ENCODE assay signal across 8 mouse cellular contexts in genomic region chr10:30842643-30843437, GRCm38 (mm10). TPM values are rescaled to one million over a fixed set of nuclear protein-coding genes. Genes with fewer than 3 reads are reported as not detected.
DNase-seq lines count a peak whose midpoint lies in the region; ATAC-seq and TF ChIP-seq lines count a peak whose summit lies in the region.

TSS of gene Hey2 (minus strand) at chr10:30842801.

- H3K9me3 ChIP-seq in hindbrain, postnatal 0 days (ENCODE audit: low read length): no peaks in the 10 kb centered on the region

- H3K4me1 ChIP-seq in hindbrain, postnatal 0 days (ENCODE audit: insufficient read depth, low read length): 0 out of 2 replicates have a peak, but pooled peaks cover 11% of the 10 kb centered on the region

- WGBS in hindbrain, postnatal 0 days: under 1% methylated on average over 69 of the region's 70 CpGs
- WGBS in macrophage (ENCODE audit: missing documents): under 1% methylated on average over 70 of the region's 70 CpGs

- no peaks in the 10 kb centered on the region for H3K36me3 ChIP-seq in hindbrain, postnatal 0 days (ENCODE audit: insufficient read depth, low read length)
- no peaks in the 10 kb centered on the region for H3K36me3 ChIP-seq in macrophage (ENCODE audit: inconsistent target)

- peak within 1 kb of the TSS; percentile 66 for H3K4me2 ChIP-seq in hindbrain, postnatal 0 days (ENCODE audit: low read depth, low read length)

- peak; percentile 100 for ATAC-seq in hindbrain, postnatal 0 days

- peak within 1 kb of the TSS; percentile 50 for H3K9ac ChIP-seq in hindbrain, postnatal 0 days (replicated peaks; ENCODE audit: low read length)

- peak within 1 kb of the TSS; percentile 70 for H3K4me3 ChIP-seq in hindbrain, postnatal 0 days (ENCODE audit: low read length)
- peak within 1 kb of the TSS; percentile 90 for H3K4me3 ChIP-seq in left cerebral cortex, adult 2 months
- H3K4me3 ChIP-seq in macrophage (ENCODE audit: inconsistent target): peak within 1 kb of the TSS; percentile 9; the same call in 1 of the 2 replicates

- no peak for TF ChIP-seq CTCF in hindbrain, postnatal 0 days (IDR thresholded peaks at IDR 0.05; ENCODE audit: low read depth)
- peak; percentile 5; the same call in 1 of the 2 replicates for TF ChIP-seq CTCF in left cerebral cortex, adult 2 months (IDR thresholded peaks at IDR 0.05)

- no peaks in the 10 kb centered on the region for H3K79me2 ChIP-seq in macrophage (ENCODE audit: inconsistent target)

- peaks cover 10% of the 10 kb centered on the region; the same call in 1 of the 2 replicates for H3K27me3 ChIP-seq in hindbrain, postnatal 0 days (ENCODE audit: insufficient read depth, low read length)

- DNase-seq in adrenal gland, adult (ENCODE audit: inconsistent age in 2 of 2, low spot score in 1 of 2): peak; percentile 98 to 99
- peak; percentile 97 for DNase-seq in embryo, embryonic 10 days (ENCODE audit: low spot score)
- peak; percentile 97 for DNase-seq in gastrocnemius, adult 8-10 months (ENCODE audit: low spot score in 2 of 2)
- DNase-seq in hindbrain, postnatal 0 days (ENCODE audit: low spot score): peak; percentile 98
- peak; percentile 98 for DNase-seq in left cerebral cortex, adult 2 months (ENCODE audit: extremely low spot score in 1 of 2, low spot score in 2 of 2)
- peak; percentile 97 for DNase-seq in retina, postnatal 7 days (ENCODE audit: low read depth, low spot score)
- DNase-seq in urinary bladder, adult 18-20 months (ENCODE audit: low spot score in 2 of 2): peak; percentile 96 to 97

- peak within 1 kb of the TSS; percentile 69 for H3K27ac ChIP-seq in hindbrain, postnatal 0 days
- peak within 1 kb of the TSS; percentile 85 for H3K27ac ChIP-seq in left cerebral cortex, adult 2 months
- H3K27ac ChIP-seq in macrophage: no peak within 1 kb of the TSS

- intact Hi-C loops in left cerebral cortex, adult 2 months (cut with DNase I): loop anchor here (5.0 kb wide), 1 partner anchor 454 kb away; no protein-coding TSS in a partner anchor

RNA-seq across cellular contexts. Expression of gene Hey2, which starts in this region (rescaled TPM):
- total RNA-seq in gastrocnemius, adult 8-10 months (2022): under 1 TPM; 0.11 to 0.51 (median 0.47) TPM
- total RNA-seq in hindbrain, postnatal 0 days (2014; rRNA removed): 7.2 and 10.2 TPM in 2 replicates
- 3.9 and 4.4 TPM in 2 replicates for polyA plus RNA-seq in hindbrain, postnatal 0 days (2015; fragmentation: Nextera tagmentation; extraction: Ambion mirVana)
- total RNA-seq in left cerebral cortex, adult 2 months (2021): 1 to 10 TPM; 6.2 to 6.9 TPM
- under 1 TPM in 2 of 26 experiments, not detected in 24; 0.32 to 0.36 TPM for total RNA-seq in macrophage (2018; cell fraction: chromatin; rRNA removed)
- total RNA-seq in macrophage (2018; cell fraction: cytosol; rRNA removed): under 1 TPM in 1 of 26 experiments, not detected in 25; 0.05 TPM
- not detected for total RNA-seq in macrophage (2018; cell fraction: nucleus; rRNA removed)
- not detected in 3 replicates for polyA plus RNA-seq in macrophage (2018)

Comparison
In these comparisons a context has a peak if more than half of its experiments do, and no peak if none do; other contexts are left out.
1. Peak in DNase-seq in gastrocnemius, adult 8-10 months; RNA of the gene not detected or under 1 TPM.
2. H3K4me3 ChIP-seq: peak in every context shown above with its lines; median percentile 90 in left cerebral cortex, adult 2 months; 70 in hindbrain, postnatal 0 days; 9 in macrophage.